Mouse (Mus musculus) midbrain, embryonic 13.5 days (tissue): Measurements from ENCODE around the gene Nphs1. TPM values are rescaled to one million over a fixed set of nuclear protein-coding genes. Genes with fewer than 3 reads are reported as not detected.

Source experiments
- ATAC-seq: fragments of 200-750 bp; cut with Nextera tagmentation; 2 replicates; pipeline ENCODE4 v1.8.0; 2017; ENCODE audit warnings: mild to moderate bottlenecking, moderate TSS enrichment, moderate library complexity
- H3K27ac ChIP-seq: fragments of 300-500 bp; sonication (generic); 2 replicates; pipeline ENCODE4 v1.5.1; 2015; ENCODE audit warnings: inconsistent platforms, mild to moderate bottlenecking, moderate library complexity
- H3K27me3 ChIP-seq: fragments of 300-500 bp; sonication (generic); 2 replicates; pipeline ENCODE4 v1.6.1; 2015; ENCODE audit warnings: mild to moderate bottlenecking, inconsistent platforms
- H3K36me3 ChIP-seq: fragments of 300-500 bp; sonication (generic); 2 replicates; pipeline ENCODE4 v1.6.1; 2015; ENCODE audit warnings: mild to moderate bottlenecking, inconsistent platforms
- H3K4me1 ChIP-seq: fragments of 300-500 bp; sonication (generic); replicated peaks from 2 replicates; pipeline ENCODE4 v1.6.1; 2015; ENCODE audit warnings: inconsistent platforms
- H3K4me2 ChIP-seq: fragments of 300-500 bp; sonication (generic); replicated peaks from 2 replicates; pipeline ENCODE4 v1.6.1; 2015; ENCODE audit warnings: moderate library complexity, mild to moderate bottlenecking, inconsistent platforms
- H3K4me3 ChIP-seq: fragments of 300-500 bp; sonication (generic); replicated peaks from 2 replicates; pipeline ENCODE4 v1.5.1; 2015; ENCODE audit warnings: mild to moderate bottlenecking, inconsistent platforms
- H3K9ac ChIP-seq: fragments of 300-500 bp; sonication (generic); replicated peaks from 2 replicates; pipeline ENCODE4 v1.6.1; 2015; ENCODE audit warnings: mild to moderate bottlenecking, inconsistent platforms
- H3K9me3 ChIP-seq: fragments of 300-500 bp; sonication (generic); 2 replicates; pipeline ENCODE4 v1.6.1; 2016; ENCODE audit warnings: mild to moderate bottlenecking, inconsistent platforms
- WGBS: fragments of 180-500 bp; shearing (Covaris S2); methylation state at CpG from one replicate; pipeline ENCODE4 v1.1.7; 2015; 5-methylcytosine and 5-hydroxymethylcytosine counted together
- polyA plus RNA-seq: library from polyadenylated mRNA; unstranded; fragments of >200 nt; fragmentation: Nextera tagmentation; extraction: Ambion mirVana; gene quantifications from 2 replicates; pipeline ENCODE4 v1.2.1, GENCODE M21; 2015

Nphs1 gene
- polyA plus RNA-seq, 1 experiment from 2014 or later, result 0.78 TPM

DNA sequence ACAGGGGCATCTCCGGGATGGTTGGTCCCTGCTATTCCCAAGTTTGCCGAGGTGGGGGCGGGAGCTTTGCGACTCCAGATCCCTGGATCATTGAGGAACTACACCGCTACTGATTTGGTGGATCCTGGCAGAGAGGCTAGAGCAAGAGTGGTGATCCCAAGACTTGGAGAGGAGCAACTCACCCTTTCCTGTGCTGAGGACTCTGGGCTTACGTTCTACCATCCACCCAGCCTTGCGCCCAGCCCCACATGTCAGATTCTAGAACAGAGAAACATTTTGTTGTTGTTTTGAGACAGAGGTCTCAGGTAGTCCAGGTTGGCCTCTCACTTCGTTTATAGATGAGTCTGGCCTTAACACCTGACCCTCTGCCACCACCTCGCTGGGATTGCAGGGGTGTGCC is 35.6 kb upstream of the Nphs1 start:
- no peak; the same call in 1 of the 2 replicates for ATAC-seq
- WGBS, result 14% methylated on average over 9 of the region's 9 CpGs
- peak overlapping the region; percentile 57 for H3K4me3 ChIP-seq

DNA sequence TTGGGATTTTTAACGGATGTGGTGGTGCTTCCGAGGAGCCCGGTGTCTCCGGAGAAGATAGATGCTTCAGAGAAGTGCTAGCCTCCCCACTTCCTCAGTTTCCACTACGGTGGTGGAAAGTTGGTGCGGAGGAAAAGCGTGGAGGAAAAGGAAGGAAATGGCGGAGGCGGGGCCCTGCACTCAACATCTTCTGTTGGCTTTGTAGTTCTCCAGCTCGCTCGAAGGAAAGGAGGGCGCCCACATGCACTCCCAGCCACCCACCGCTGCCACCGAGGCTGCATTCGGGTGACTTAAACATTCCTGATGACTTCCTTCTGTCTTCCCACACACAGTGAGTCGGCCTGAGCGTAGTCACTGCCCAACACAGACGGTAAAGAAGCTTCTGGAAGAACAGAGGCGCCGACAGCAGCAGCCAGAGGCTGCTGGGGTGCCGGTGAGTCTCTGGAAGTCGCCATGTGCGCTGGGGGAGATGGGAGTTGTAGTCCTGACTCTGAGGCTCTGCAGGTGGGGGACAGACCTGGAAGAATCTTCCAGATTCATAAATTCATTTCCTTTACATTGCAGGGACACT is 35.0 kb upstream of the Nphs1 start:
- Histone ChIP-seq H3K27ac (no peak overlapping the region), H3K4me3 (peak overlapping the region; percentile 57), H3K27me3 (peaks cover 17% of the 10 kb centered on the region), H3K9me3 (peaks cover 5% of the 10 kb centered on the region; the same call in 1 of the 2 replicates), H3K4me2 (peak overlapping the region; percentile 83), H3K9ac (0 out of 2 replicates have a peak overlapping the region, but pooled peaks have one; percentile 76), H3K36me3 (peaks cover 15% of the 10 kb centered on the region; the same call in 1 of the 2 replicates), H3K4me1 (peaks cover 20% of the 10 kb centered on the region)
- ATAC-seq, result no peak
- 51% methylated on average over 23 of the region's 23 CpGs for WGBS

More for the DNA sequence above, 35.6 kb upstream of the Nphs1 start:
- Histone ChIP-seq H3K27ac (no peak overlapping the region), H3K4me1 (peaks cover 20% of the 10 kb centered on the region), H3K9me3 (peaks cover 5% of the 10 kb centered on the region; the same call in 1 of the 2 replicates), H3K9ac (peak overlapping the region; percentile 76), H3K4me2 (peak overlapping the region; percentile 83), H3K27me3 (peaks cover 17% of the 10 kb centered on the region), H3K36me3 (peaks cover 15% of the 10 kb centered on the region; the same call in 1 of the 2 replicates)

DNA sequence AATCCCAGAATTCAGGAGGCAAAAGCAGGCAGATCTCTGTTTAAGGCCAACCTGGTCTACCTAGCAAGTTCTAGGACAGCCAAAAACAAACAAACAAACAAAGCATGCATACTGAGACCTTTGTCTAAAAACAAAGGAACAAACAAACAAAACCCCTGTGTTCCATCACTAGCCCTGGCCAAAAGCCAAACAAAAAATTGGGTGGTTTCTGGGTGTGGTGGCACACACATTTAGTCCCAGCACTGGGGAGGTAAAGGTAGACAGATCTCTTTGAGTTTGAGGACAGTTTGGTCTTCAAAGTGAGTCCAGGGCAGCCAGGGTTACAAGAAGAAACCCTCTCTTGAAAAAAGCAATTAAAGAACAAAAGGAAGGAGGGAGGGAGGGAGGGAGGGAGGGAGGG is 28.8 kb upstream of the Nphs1 start:
- ATAC-seq, result no peak
- H3K27me3 ChIP-seq, result no peaks in the 10 kb centered on the region
- no peak overlapping the region for H3K4me3 ChIP-seq
- no peaks in the 10 kb centered on the region for H3K9me3 ChIP-seq
- H3K4me2 ChIP-seq, result no peak overlapping the region
- peaks cover 16% of the 10 kb centered on the region; the same call in 1 of the 2 replicates for H3K36me3 ChIP-seq
- H3K9ac ChIP-seq, result no peak overlapping the region
- no peaks in the 10 kb centered on the region for H3K4me1 ChIP-seq
- no peak overlapping the region for H3K27ac ChIP-seq

DNA sequence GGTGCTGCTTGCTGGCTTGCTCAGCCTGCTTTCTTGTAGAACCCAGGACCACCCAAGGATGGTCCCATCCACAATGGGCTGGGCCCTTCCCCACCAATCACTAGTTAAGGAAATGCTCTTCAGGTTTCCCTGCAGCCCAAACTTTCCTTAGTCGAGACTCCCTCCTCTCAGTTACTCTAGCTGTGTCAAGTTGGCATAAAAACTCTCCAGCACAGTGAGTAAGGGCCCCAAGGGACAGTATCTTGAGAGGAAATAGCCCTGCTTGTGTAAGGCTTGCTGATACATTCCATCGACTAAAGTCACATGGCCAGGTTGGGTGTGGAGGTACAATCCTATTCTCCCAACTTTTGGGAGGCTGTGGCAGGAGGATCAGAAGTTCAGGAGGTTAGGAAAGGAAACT is 27.9 kb upstream of the Nphs1 start:
- Histone ChIP-seq H3K4me2 (no peak overlapping the region), H3K27me3 (no peaks in the 10 kb centered on the region), H3K27ac (no peak overlapping the region), H3K4me1 (no peaks in the 10 kb centered on the region), H3K9ac (no peak overlapping the region), H3K4me3 (no peak overlapping the region), H3K36me3 (peaks cover 25% of the 10 kb centered on the region), H3K9me3 (no peaks in the 10 kb centered on the region)
- ATAC-seq, result no peak
- 70% methylated on average over 2 of the region's 2 CpGs for WGBS

DNA sequence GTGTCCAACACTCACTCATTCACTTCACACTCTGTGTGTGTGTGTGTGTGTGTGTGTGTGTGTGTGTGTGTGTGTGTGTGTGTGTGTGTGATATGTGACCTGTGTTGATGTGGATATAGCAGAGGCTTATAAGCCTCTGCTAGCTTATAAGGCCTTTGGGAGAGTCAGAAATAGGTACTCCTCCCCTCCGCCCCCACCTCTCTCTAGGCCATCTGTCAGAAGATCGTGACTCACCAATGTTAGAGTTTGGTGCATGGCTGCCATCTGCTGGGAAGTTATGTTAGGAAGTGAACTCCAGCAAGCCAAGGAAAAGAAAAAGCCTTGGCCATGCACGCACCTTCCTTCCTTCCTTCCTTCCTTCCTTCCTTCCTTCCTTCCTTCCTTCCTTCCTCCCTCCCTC is 26.3 kb upstream of the Nphs1 start:
- WGBS, result 6% methylated on average over 3 of the region's 3 CpGs
- Histone ChIP-seq H3K27ac (no peak overlapping the region), H3K27me3 (no peaks in the 10 kb centered on the region), H3K36me3 (peaks cover 32% of the 10 kb centered on the region), H3K4me1 (no peaks in the 10 kb centered on the region), H3K9ac (no peak overlapping the region), H3K4me3 (no peak overlapping the region), H3K4me2 (no peak overlapping the region), H3K9me3 (no peaks in the 10 kb centered on the region)
- ATAC-seq, result peak; percentile 75

DNA sequence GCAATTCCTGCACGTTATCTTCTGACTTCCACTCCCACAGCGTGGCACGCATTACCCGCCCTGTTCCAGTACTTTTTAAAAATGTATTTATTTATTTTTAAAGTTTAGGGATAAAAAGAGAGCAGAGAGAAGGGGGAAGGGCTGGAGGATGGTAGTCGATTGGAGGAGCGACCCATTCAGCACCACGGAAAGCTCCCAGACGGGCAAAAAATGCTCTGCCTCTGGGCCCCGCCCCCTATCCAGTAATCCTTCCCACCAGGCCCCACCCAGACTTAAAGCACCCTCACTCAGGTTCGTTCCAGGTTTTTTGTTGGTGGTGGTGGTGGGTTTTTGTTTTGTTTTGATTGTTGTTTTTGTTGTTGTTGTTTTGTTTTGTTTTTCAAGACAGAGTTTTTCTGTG is 23.9 kb upstream of the Nphs1 start:
- Histone ChIP-seq H3K27me3 (no peaks in the 10 kb centered on the region), H3K4me2 (no peak overlapping the region), H3K27ac (no peak overlapping the region), H3K36me3 (peaks cover 47% of the 10 kb centered on the region), H3K9ac (no peak overlapping the region), H3K4me1 (no peaks in the 10 kb centered on the region), H3K4me3 (no peak overlapping the region), H3K9me3 (no peaks in the 10 kb centered on the region)
- 6% methylated on average over 10 of the region's 10 CpGs for WGBS
- no peak for ATAC-seq

DNA sequence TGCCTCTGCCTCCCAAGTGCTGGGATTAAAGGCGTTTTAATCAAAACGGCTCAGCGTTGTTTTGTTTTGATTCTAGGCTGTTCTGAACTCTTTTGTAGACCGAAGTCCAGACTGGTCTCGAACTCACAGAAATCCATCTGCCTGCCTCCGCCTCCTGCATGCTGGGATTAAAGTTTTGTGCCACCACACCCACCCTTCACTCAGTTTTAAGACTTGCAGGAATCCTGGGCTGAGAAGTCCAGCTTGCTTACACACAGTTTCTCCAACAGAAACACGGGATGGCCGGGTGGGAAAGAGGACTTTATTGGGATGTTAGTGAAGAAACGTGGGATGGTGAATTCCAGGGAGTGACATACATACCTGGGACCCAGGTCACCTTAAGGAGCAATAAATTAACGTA is 23.4 kb upstream of the Nphs1 start:
- no peaks in the 10 kb centered on the region for H3K9me3 ChIP-seq
- 78% methylated on average over 10 of the region's 10 CpGs for WGBS
- peaks cover 52% of the 10 kb centered on the region for H3K36me3 ChIP-seq
- H3K4me3 ChIP-seq, result no peak overlapping the region
- no peaks in the 10 kb centered on the region for H3K27me3 ChIP-seq
- H3K9ac ChIP-seq, result no peak overlapping the region
- no peak for ATAC-seq
- no peaks in the 10 kb centered on the region for H3K4me1 ChIP-seq
- H3K27ac ChIP-seq, result no peak overlapping the region
- H3K4me2 ChIP-seq, result no peak overlapping the region

DNA sequence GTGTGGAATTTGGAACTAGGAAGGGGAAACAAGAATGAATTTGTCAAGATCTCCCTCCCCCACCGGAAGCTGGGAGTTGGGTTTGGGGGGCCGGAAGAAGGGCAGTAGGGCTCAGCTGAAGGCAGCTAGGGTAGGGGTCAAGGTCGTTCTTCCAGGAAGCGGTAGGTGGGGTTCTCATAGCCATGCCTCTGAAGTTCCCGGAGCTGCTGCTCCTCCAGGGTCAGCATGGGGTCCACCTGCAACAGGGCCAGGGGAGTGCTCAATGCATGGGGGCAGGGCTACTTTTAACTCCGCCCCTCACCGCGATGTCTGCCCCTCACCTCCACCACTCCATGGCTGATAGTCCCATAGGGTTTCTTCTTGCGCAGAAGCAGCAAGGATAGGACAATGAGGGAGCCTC is 23.0 kb upstream of the Nphs1 start:
- H3K9me3 ChIP-seq, result no peaks in the 10 kb centered on the region
- H3K4me3 ChIP-seq, result no peak overlapping the region
- no peak for ATAC-seq
- no peak overlapping the region for H3K4me2 ChIP-seq
- H3K27ac ChIP-seq, result no peak overlapping the region
- H3K9ac ChIP-seq, result no peak overlapping the region
- 58% methylated on average over 9 of the region's 9 CpGs for WGBS
- H3K27me3 ChIP-seq, result no peaks in the 10 kb centered on the region
- peaks cover 56% of the 10 kb centered on the region for H3K36me3 ChIP-seq
- H3K4me1 ChIP-seq, result no peaks in the 10 kb centered on the region

DNA sequence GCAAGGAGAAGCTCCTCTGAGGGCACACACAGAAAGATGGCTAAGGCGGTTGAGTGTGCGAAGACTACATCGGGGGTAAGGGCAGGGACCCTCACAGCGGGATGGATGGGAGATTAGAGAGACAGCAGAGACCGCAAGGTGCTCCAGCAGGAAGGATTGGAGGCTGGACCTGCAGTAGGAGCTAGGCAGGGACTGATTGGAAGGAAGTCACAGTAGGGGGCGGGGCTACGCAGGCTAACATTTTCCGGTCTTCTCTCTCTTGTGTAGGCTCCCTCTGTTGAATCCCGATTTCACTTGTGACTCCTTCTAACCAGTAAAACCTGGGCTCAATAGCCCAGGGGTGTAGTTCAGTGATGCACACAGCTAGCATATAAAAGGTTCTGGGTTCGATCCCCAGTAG is 21.2 kb upstream of the Nphs1 start:
- WGBS, result 23% methylated on average over 10 of the region's 10 CpGs

DNA sequence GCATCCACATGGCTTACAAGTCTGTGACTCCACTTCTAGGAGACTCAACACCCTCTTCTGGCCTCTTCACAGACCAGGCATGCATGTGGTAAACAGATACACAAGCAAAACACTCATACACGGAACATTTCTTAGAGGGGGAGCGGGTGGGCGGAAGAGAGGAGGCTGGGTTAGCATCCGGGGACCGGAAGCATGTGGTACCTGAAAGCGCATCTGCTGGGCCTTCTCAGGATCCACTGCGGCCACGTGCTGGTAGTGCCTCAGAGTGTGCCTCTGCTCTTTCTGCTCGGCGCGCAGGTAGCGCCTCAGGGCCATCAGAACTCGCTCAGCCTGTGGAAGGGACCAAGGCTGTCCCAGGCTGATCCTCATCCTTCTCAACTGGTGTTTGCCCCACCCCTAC is 18.4 kb upstream of the Nphs1 start:
- Histone ChIP-seq H3K4me1 (peaks cover 32% of the 10 kb centered on the region), H3K9ac (no peak overlapping the region), H3K4me2 (no peak overlapping the region), H3K4me3 (no peak overlapping the region), H3K27me3 (no peaks in the 10 kb centered on the region), H3K36me3 (peaks cover 80% of the 10 kb centered on the region), H3K9me3 (no peaks in the 10 kb centered on the region), H3K27ac (no peak overlapping the region)
- no peak for ATAC-seq
- 78% methylated on average over 13 of the region's 13 CpGs for WGBS

More for the DNA sequence above, 21.2 kb upstream of the Nphs1 start:
- Histone ChIP-seq H3K9ac (no peak overlapping the region), H3K27me3 (no peaks in the 10 kb centered on the region), H3K9me3 (no peaks in the 10 kb centered on the region), H3K4me1 (peaks cover 7% of the 10 kb centered on the region), H3K27ac (no peak overlapping the region), H3K4me2 (no peak overlapping the region), H3K4me3 (no peak overlapping the region), H3K36me3 (peaks cover 71% of the 10 kb centered on the region)
- ATAC-seq, result no peak

DNA sequence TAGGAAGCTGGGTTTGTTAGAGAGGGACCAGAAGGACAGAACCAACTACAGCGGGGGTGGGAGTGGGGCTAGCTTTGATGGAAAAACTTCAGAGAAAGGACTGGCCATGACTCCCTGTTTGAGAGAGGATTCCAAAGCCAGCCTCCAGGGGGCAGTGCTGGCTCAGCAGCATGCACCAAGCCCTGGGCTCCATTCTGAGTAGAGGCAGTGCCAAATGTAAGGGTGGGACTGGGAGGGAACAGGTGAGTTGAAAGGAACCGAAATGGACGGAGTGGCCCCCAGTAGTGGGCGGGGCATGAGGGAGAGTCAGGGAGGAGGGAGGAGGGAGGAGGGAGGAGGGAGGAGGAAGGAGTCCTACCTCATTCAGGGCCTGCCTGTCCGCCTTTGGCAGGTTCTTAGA is 17.4 kb upstream of the Nphs1 start:
- Histone ChIP-seq H3K9me3 (no peaks in the 10 kb centered on the region), H3K4me3 (no peak overlapping the region), H3K36me3 (peaks cover 70% of the 10 kb centered on the region), H3K27me3 (no peaks in the 10 kb centered on the region), H3K27ac (no peak overlapping the region), H3K4me1 (peaks cover 33% of the 10 kb centered on the region), H3K9ac (no peak overlapping the region), H3K4me2 (no peak overlapping the region)
- ATAC-seq, result no peak
- 31% methylated on average over 4 of the region's 5 CpGs for WGBS

DNA sequence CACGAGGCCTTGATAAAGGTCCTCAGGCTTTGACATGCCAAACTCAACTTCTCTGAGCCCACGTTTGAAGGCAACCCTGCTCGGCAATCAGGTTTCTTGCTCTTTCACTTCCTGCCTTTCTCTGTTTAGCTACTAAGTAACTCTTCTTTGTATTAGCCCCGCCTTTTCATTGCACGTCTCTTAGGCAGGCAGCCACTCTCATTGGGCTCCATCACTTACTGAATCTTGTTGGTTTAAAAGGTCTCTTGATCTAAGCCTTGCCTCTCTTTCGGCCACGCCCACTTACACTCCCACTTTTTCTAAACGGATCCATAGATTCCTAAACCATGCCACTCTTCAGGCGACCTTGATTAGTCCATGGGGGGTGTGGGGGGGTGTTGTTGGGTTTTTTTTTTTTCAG is 14.4 kb upstream of the Nphs1 start:
- Histone ChIP-seq H3K9ac (peak overlapping the region; percentile 97), H3K9me3 (no peaks in the 10 kb centered on the region), H3K36me3 (peaks cover 43% of the 10 kb centered on the region), H3K27ac (peak overlapping the region; percentile 99), H3K4me2 (peak overlapping the region; percentile 85), H3K4me3 (peak overlapping the region; percentile 84), H3K27me3 (no peaks in the 10 kb centered on the region), H3K4me1 (peaks cover 42% of the 10 kb centered on the region)
- WGBS, result 17% methylated on average over 9 of the region's 9 CpGs
- ATAC-seq, result no peak
